Mouse (Mus musculus) spleen, adult 2 months (tissue): ENCODE results near the gene Aldh16a1.

Experiments used
- CTCF ChIP-seq: fragments of 200-500 bp; IDR thresholded peaks from 2 replicates; pipeline ENCODE4 v1.5.1; 2011; ENCODE audit warnings: mild to moderate bottlenecking, inconsistent platforms; ENCODE audit not compliant: insufficient read depth, insufficient read length, insufficient replicate concordance; ENCODE audit errors: extremely low read depth
- POLR2A ChIP-seq: fragments of 200-500 bp; IDR thresholded peaks from 2 replicates; pipeline ENCODE4 v1.6.1; 2011; ENCODE audit warnings: low read depth, low read length, inconsistent platforms

DNA sequence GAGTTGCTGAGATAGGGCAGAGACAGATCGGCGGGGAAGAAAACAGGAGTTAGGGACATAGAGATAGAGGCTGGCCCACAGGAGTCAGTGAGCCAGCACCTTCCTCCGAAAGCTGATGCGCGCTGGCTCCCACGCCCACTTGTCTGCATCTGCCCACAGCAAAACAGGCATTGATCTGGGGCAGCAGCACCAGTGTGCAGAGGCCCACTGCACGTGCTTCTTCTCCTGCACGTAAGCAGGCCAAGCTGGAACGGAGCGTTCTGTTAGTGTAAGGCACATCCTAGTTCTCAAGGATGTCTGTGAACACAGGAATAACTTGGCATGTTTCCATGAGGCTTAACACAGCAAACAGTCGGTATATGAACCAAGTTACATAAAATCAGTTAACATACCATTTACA lies 44.6 kb upstream of the Aldh16a1 start:
- no peak for TF ChIP-seq CTCF
- TF ChIP-seq POLR2A = no peak
